Mouse (Mus musculus): ENCODE data around the gene Dynlt1f.
"Not testable (repeated sequence)": the region's sequence is repeated elsewhere in the genome, so short reads cannot be mapped to it uniquely, and the experiment has no call there.

GRCm38 (mm10) chr17:6602205-6602604 is 53.5 kb downstream of the Dynlt1f start:
- not testable (repeated sequence) for TF ChIP-seq CTCF (IDR thresholded peaks at IDR 0.05; ENCODE audit: low read depth, low read length); POLR2A (IDR thresholded peaks at IDR 0.05; ENCODE audit: extremely low read depth, insufficient read depth, low read length)

Measured in liver, adult 2 months (tissue).